Mouse (Mus musculus): Measurements from ENCODE around the gene Arsg. TPM values are rescaled to one million over a fixed set of nuclear protein-coding genes. Genes with fewer than 3 reads are reported as not detected.

Gene Arsg
- polyA plus RNA-seq, 1 experiment from 2014 or later, result 2.4 TPM

GRCm38 (mm10) chr11:109616766-109617165, 143.6 kb downstream of the Arsg start:
- no peak for DNase-seq (ENCODE audit: low spot score)

- DNase-seq (ENCODE audit: low spot score), result peak; percentile 61
Measured at GRCm38 (mm10) chr11:109619055-109619454, 145.9 kb downstream of the Arsg start.

GRCm38 (mm10) chr11:109620356-109620755, 147.2 kb downstream of the Arsg start:
- DNase-seq (ENCODE audit: low spot score), result no peak

- peak; percentile 71 for DNase-seq (ENCODE audit: low spot score)
Measured at GRCm38 (mm10) chr11:109621183-109621582, 148.0 kb downstream of the Arsg start.

GRCm38 (mm10) chr11:109622518-109623037, 149.4 kb downstream of the Arsg start:
- DNase-seq (ENCODE audit: low spot score), result no peak

Small RNA genes lying within 50 kb of the gene (microRNA-seq; reads per million reads assigned to microRNA genes)
- gene Gm25540 (ENCODE audit: borderline number of aligned reads), result not detected

Other genes with a start within 250 kb of the Arsg start
- gene Rgs9, start 175.2 kb upstream of the Arsg start, polyA plus RNA-seq (2015; fragmentation: Nextera tagmentation; extraction: Ambion mirVana), result 0.66 and 1.5 TPM in 2 replicates
- 34.1 and 46.4 TPM in 2 replicates for gene Gna13, start 110.5 kb upstream of the Arsg start, polyA plus RNA-seq (2015; fragmentation: Nextera tagmentation; extraction: Ambion mirVana)
- gene 9930022D16Rik, start 59.5 kb upstream of the Arsg start, polyA plus RNA-seq (2015; fragmentation: Nextera tagmentation; extraction: Ambion mirVana), result 0.08 and 0.12 TPM in 2 replicates
- gene Amz2, start 47.4 kb upstream of the Arsg start, polyA plus RNA-seq (2015; fragmentation: Nextera tagmentation; extraction: Ambion mirVana), result 59.4 and 60.0 TPM in 2 replicates
- 14.4 TPM in 2 replicates for gene Slc16a6, start 224 bp downstream of the Arsg start, polyA plus RNA-seq (2015; fragmentation: Nextera tagmentation; extraction: Ambion mirVana)
- gene Wipi1, start 138.6 kb downstream of the Arsg start, polyA plus RNA-seq (2015; fragmentation: Nextera tagmentation; extraction: Ambion mirVana), result 12.3 and 14.4 TPM in 2 replicates
- gene Prkar1a, start 176.0 kb downstream of the Arsg start, polyA plus RNA-seq (2015; fragmentation: Nextera tagmentation; extraction: Ambion mirVana), result 353 and 361 TPM in 2 replicates
- 1.8 and 2.3 TPM in 2 replicates for gene Fam20a, start 248.9 kb downstream of the Arsg start, polyA plus RNA-seq (2015; fragmentation: Nextera tagmentation; extraction: Ambion mirVana)

Data from thymus, postnatal 0 days (tissue).